Mouse (Mus musculus): Measurements from ENCODE around the gene Enoph1.

GRCm38 (mm10) chr5:100085097-100085496, 45.3 kb downstream of the Enoph1 start:
- TF ChIP-seq POLR2A (IDR thresholded peaks at IDR 0.05; ENCODE audit: extremely low read depth, insufficient read depth, low read length) (no peak), CTCF (IDR thresholded peaks at IDR 0.05; ENCODE audit: extremely low read depth, insufficient read depth, low read length) (no peak)
